Mouse (Mus musculus): ENCODE measurements around the gene Ppp4r2. TPM values are rescaled to one million over a fixed set of nuclear protein-coding genes. Genes with fewer than 3 reads are reported as not detected.

Gene Ppp4r2
- polyA plus RNA-seq, 1 experiment from 2014 or later: 42.1 TPM

GRCm38 (mm10) chr6:100824381-100824965 is 8.9 kb upstream of the Ppp4r2 start:
- WGBS: 50% methylated on average over 7 of the region's 7 CpGs
- H3K9me3 ChIP-seq (ENCODE audit: control insufficient read depth, low read length): no peaks in the 10 kb centered on the region
- H3K4me3 ChIP-seq (ENCODE audit: low read length): no peak overlapping the region
- no peak overlapping the region for H3K4me2 ChIP-seq (replicated peaks; ENCODE audit: low read depth, low read length)
- no peaks in the 10 kb centered on the region for H3K36me3 ChIP-seq (ENCODE audit: control insufficient read depth, insufficient read depth, low read length)
- H3K9ac ChIP-seq (ENCODE audit: low read depth, low read length): no peak overlapping the region
- 0 out of 2 replicates have a peak, but pooled peaks have one; percentile 26 for ATAC-seq (ENCODE audit: low FRiP score, low TSS enrichment)
- peaks cover 13% of the 10 kb centered on the region; the same call in 1 of the 2 replicates for H3K4me1 ChIP-seq (ENCODE audit: control insufficient read depth, insufficient read depth, low read length)
- H3K27me3 ChIP-seq (ENCODE audit: control insufficient read depth, insufficient read depth, low read length): no peaks in the 10 kb centered on the region
- 0 out of 2 replicates have a peak overlapping the region, but pooled peaks have one; percentile 7 for H3K27ac ChIP-seq (ENCODE audit: low read depth, low read length)

GRCm38 (mm10) chr6:100826046-100826445 is 7.4 kb upstream of the Ppp4r2 start:
- Histone ChIP-seq H3K4me1 (ENCODE audit: control insufficient read depth, insufficient read depth, low read length) (peaks cover 13% of the 10 kb centered on the region; the same call in 1 of the 2 replicates), H3K36me3 (ENCODE audit: control insufficient read depth, insufficient read depth, low read length) (no peaks in the 10 kb centered on the region), H3K9me3 (ENCODE audit: control insufficient read depth, low read length) (no peaks in the 10 kb centered on the region), H3K27me3 (ENCODE audit: control insufficient read depth, insufficient read depth, low read length) (no peaks in the 10 kb centered on the region), H3K9ac (ENCODE audit: low read depth, low read length) (no peak overlapping the region), H3K4me3 (ENCODE audit: low read length) (no peak overlapping the region), H3K27ac (ENCODE audit: low read depth, low read length) (peak overlapping the region; percentile 75; the same call in 1 of the 2 replicates), H3K4me2 (replicated peaks; ENCODE audit: low read depth, low read length) (no peak overlapping the region)
- peak; percentile 73 for ATAC-seq (ENCODE audit: low FRiP score, low TSS enrichment)
- 45% methylated on average over 6 of the region's 6 CpGs for WGBS

- Histone ChIP-seq H3K4me2 (replicated peaks; ENCODE audit: low read depth, low read length) (no peak overlapping the region), H3K4me3 (ENCODE audit: low read length) (no peak overlapping the region), H3K27me3 (ENCODE audit: control insufficient read depth, insufficient read depth, low read length) (no peaks in the 10 kb centered on the region), H3K27ac (ENCODE audit: low read depth, low read length) (no peak overlapping the region), H3K36me3 (ENCODE audit: control insufficient read depth, insufficient read depth, low read length) (no peaks in the 10 kb centered on the region), H3K4me1 (ENCODE audit: control insufficient read depth, insufficient read depth, low read length) (peaks cover 13% of the 10 kb centered on the region; the same call in 1 of the 2 replicates), H3K9ac (ENCODE audit: low read depth, low read length) (no peak overlapping the region), H3K9me3 (ENCODE audit: control insufficient read depth, low read length) (no peaks in the 10 kb centered on the region)
- WGBS: 90% methylated on average over 7 of the region's 7 CpGs
- no peak for ATAC-seq (ENCODE audit: low FRiP score, low TSS enrichment)
These were observed 4.9 kb upstream of the Ppp4r2 start for GRCm38 (mm10) chr6:100828565-100828964.

GRCm38 (mm10) chr6:100829770-100830169 is 3.7 kb upstream of the Ppp4r2 start:
- Histone ChIP-seq H3K4me3 (ENCODE audit: low read length) (no peak overlapping the region), H3K27ac (ENCODE audit: low read depth, low read length) (no peak overlapping the region), H3K4me1 (ENCODE audit: control insufficient read depth, insufficient read depth, low read length) (peaks cover 15% of the 10 kb centered on the region), H3K36me3 (ENCODE audit: control insufficient read depth, insufficient read depth, low read length) (no peaks in the 10 kb centered on the region), H3K4me2 (replicated peaks; ENCODE audit: low read depth, low read length) (no peak overlapping the region), H3K27me3 (ENCODE audit: control insufficient read depth, insufficient read depth, low read length) (no peaks in the 10 kb centered on the region), H3K9ac (ENCODE audit: low read depth, low read length) (no peak overlapping the region), H3K9me3 (ENCODE audit: control insufficient read depth, low read length) (no peaks in the 10 kb centered on the region)
- WGBS: 62% methylated on average over 5 of the region's 5 CpGs
- ATAC-seq (ENCODE audit: low FRiP score, low TSS enrichment): no peak

GRCm38 (mm10) chr6:100831188-100831587 is 2.2 kb upstream of the Ppp4r2 start:
- Histone ChIP-seq H3K27ac (ENCODE audit: low read depth, low read length) (no peak overlapping the region), H3K4me3 (ENCODE audit: low read length) (no peak overlapping the region), H3K36me3 (ENCODE audit: control insufficient read depth, insufficient read depth, low read length) (peaks cover 9% of the 10 kb centered on the region), H3K27me3 (ENCODE audit: control insufficient read depth, insufficient read depth, low read length) (no peaks in the 10 kb centered on the region), H3K9ac (ENCODE audit: low read depth, low read length) (no peak overlapping the region), H3K4me1 (ENCODE audit: control insufficient read depth, insufficient read depth, low read length) (peaks cover 7% of the 10 kb centered on the region), H3K4me2 (replicated peaks; ENCODE audit: low read depth, low read length) (no peak overlapping the region), H3K9me3 (ENCODE audit: control insufficient read depth, low read length) (no peaks in the 10 kb centered on the region)
- ATAC-seq (ENCODE audit: low FRiP score, low TSS enrichment): no peak
- 82% methylated on average over 3 of the region's 3 CpGs for WGBS

- no peaks in the 10 kb centered on the region for H3K9me3 ChIP-seq (ENCODE audit: control insufficient read depth, low read length)
- 87% methylated on average over 6 of the region's 6 CpGs for WGBS
- no peak for ATAC-seq (ENCODE audit: low FRiP score, low TSS enrichment)
These were observed 1.7 kb upstream of the Ppp4r2 start for GRCm38 (mm10) chr6:100831751-100832150.

GRCm38 (mm10) chr6:100833811-100834481 is 524 bp downstream of the Ppp4r2 start:
- peak overlapping the region; percentile 89 for H3K9ac ChIP-seq (ENCODE audit: low read depth, low read length)
- H3K4me3 ChIP-seq (ENCODE audit: low read length): peak overlapping the region; percentile 83
- peaks cover 34% of the 10 kb centered on the region for H3K36me3 ChIP-seq (ENCODE audit: control insufficient read depth, insufficient read depth, low read length)
- H3K4me2 ChIP-seq (replicated peaks; ENCODE audit: low read depth, low read length): peak overlapping the region; percentile 55
- ATAC-seq (ENCODE audit: low FRiP score, low TSS enrichment): peak; percentile 90
- H3K27ac ChIP-seq (ENCODE audit: low read depth, low read length): peak overlapping the region; percentile 85
- H3K27me3 ChIP-seq (ENCODE audit: control insufficient read depth, insufficient read depth, low read length): no peaks in the 10 kb centered on the region
- WGBS: 1% methylated on average over 36 of the region's 72 CpGs
- H3K4me1 ChIP-seq (ENCODE audit: control insufficient read depth, insufficient read depth, low read length): peaks cover 7% of the 10 kb centered on the region
- H3K9me3 ChIP-seq (ENCODE audit: control insufficient read depth, low read length): no peaks in the 10 kb centered on the region

More at GRCm38 (mm10) chr6:100831751-100832150, 1.7 kb upstream of the Ppp4r2 start:
- no peaks in the 10 kb centered on the region for H3K27me3 ChIP-seq (ENCODE audit: control insufficient read depth, insufficient read depth, low read length)
- no peak overlapping the region for H3K9ac ChIP-seq (ENCODE audit: low read depth, low read length)
- H3K4me2 ChIP-seq (replicated peaks; ENCODE audit: low read depth, low read length): no peak overlapping the region
- H3K4me1 ChIP-seq (ENCODE audit: control insufficient read depth, insufficient read depth, low read length): peaks cover 7% of the 10 kb centered on the region
- H3K4me3 ChIP-seq (ENCODE audit: low read length): no peak overlapping the region
- H3K27ac ChIP-seq (ENCODE audit: low read depth, low read length): no peak overlapping the region
- H3K36me3 ChIP-seq (ENCODE audit: control insufficient read depth, insufficient read depth, low read length): peaks cover 15% of the 10 kb centered on the region

GRCm38 (mm10) chr6:100834489-100835160 is 1.2 kb downstream of the Ppp4r2 start:
- no peak for ATAC-seq (ENCODE audit: low FRiP score, low TSS enrichment)
- peak overlapping the region; percentile 83 for H3K4me3 ChIP-seq (ENCODE audit: low read length)
- peaks cover 7% of the 10 kb centered on the region for H3K4me1 ChIP-seq (ENCODE audit: control insufficient read depth, insufficient read depth, low read length)
- 22% methylated on average over 9 of the region's 9 CpGs for WGBS
- H3K36me3 ChIP-seq (ENCODE audit: control insufficient read depth, insufficient read depth, low read length): peaks cover 39% of the 10 kb centered on the region
- no peaks in the 10 kb centered on the region for H3K9me3 ChIP-seq (ENCODE audit: control insufficient read depth, low read length)
- peak overlapping the region; percentile 89; the same call in 1 of the 2 replicates for H3K9ac ChIP-seq (ENCODE audit: low read depth, low read length)
- H3K4me2 ChIP-seq (replicated peaks; ENCODE audit: low read depth, low read length): peak overlapping the region; percentile 55
- H3K27ac ChIP-seq (ENCODE audit: low read depth, low read length): peak overlapping the region; percentile 85; the same call in 1 of the 2 replicates
- no peaks in the 10 kb centered on the region for H3K27me3 ChIP-seq (ENCODE audit: control insufficient read depth, insufficient read depth, low read length)

- Histone ChIP-seq H3K4me2 (replicated peaks; ENCODE audit: low read depth, low read length) (no peak overlapping the region), H3K36me3 (ENCODE audit: control insufficient read depth, insufficient read depth, low read length) (peaks cover 48% of the 10 kb centered on the region), H3K27ac (ENCODE audit: low read depth, low read length) (no peak overlapping the region), H3K4me3 (ENCODE audit: low read length) (no peak overlapping the region), H3K4me1 (ENCODE audit: control insufficient read depth, insufficient read depth, low read length) (no peaks in the 10 kb centered on the region), H3K9me3 (ENCODE audit: control insufficient read depth, low read length) (no peaks in the 10 kb centered on the region), H3K27me3 (ENCODE audit: control insufficient read depth, insufficient read depth, low read length) (no peaks in the 10 kb centered on the region), H3K9ac (ENCODE audit: low read depth, low read length) (no peak overlapping the region)
- no peak for ATAC-seq (ENCODE audit: low FRiP score, low TSS enrichment)
- WGBS: 91% methylated on average over 4 of the region's 4 CpGs
These were observed 11.6 kb downstream of the Ppp4r2 start for GRCm38 (mm10) chr6:100845058-100845457.

All from kidney, embryonic 14.5 days (tissue).